Mouse (Mus musculus) kidney, embryonic 15.5 days (tissue): Measurements from ENCODE around the gene Pum3. TPM values are rescaled to one million over a fixed set of nuclear protein-coding genes. Genes with fewer than 3 reads are reported as not detected.

ENCODE experiments used
- ATAC-seq: fragments of 200-750 bp; cut with Nextera tagmentation; replicated peaks from 2 replicates; pipeline ENCODE4 v1.8.0; 2017; ENCODE audit warnings: moderate TSS enrichment; ENCODE audit not compliant: low FRiP score
- H3K27ac ChIP-seq: fragments of 300-500 bp; sonication (generic); 2 replicates; pipeline ENCODE4 v1.5.1; 2015; ENCODE audit warnings: mild to moderate bottlenecking, inconsistent platforms
- H3K27me3 ChIP-seq: fragments of 300-500 bp; sonication (generic); 2 replicates; pipeline ENCODE4 v1.6.1; 2015; ENCODE audit warnings: inconsistent platforms
- H3K36me3 ChIP-seq: fragments of 300-500 bp; sonication (generic); 2 replicates; pipeline ENCODE4 v1.6.1; 2015; ENCODE audit warnings: inconsistent platforms
- H3K4me1 ChIP-seq: fragments of 300-500 bp; sonication (generic); 2 replicates; pipeline ENCODE4 v1.6.1; 2015; ENCODE audit warnings: inconsistent platforms
- H3K4me2 ChIP-seq: fragments of 300-500 bp; sonication (generic); 2 replicates; pipeline ENCODE4 v1.6.1; 2015; ENCODE audit warnings: moderate library complexity, mild to moderate bottlenecking, inconsistent platforms
- H3K4me3 ChIP-seq: fragments of 300-500 bp; sonication (generic); replicated peaks from 2 replicates; pipeline ENCODE4 v1.5.1; 2015; ENCODE audit warnings: mild to moderate bottlenecking, inconsistent platforms
- H3K9ac ChIP-seq: fragments of 300-500 bp; sonication (generic); 2 replicates; pipeline ENCODE4 v1.6.1; 2015; ENCODE audit warnings: mild to moderate bottlenecking, inconsistent platforms
- H3K9me3 ChIP-seq: fragments of 300-500 bp; sonication (generic); replicated peaks from 2 replicates; pipeline ENCODE4 v1.6.1; 2016; ENCODE audit warnings: inconsistent platforms
- WGBS: fragments of 180-500 bp; shearing (Covaris S2); methylation state at CpG from one replicate; pipeline ENCODE4 v1.1.7; 2015; ENCODE audit warnings: mixed read lengths; 5-methylcytosine and 5-hydroxymethylcytosine counted together
- polyA plus RNA-seq: library from polyadenylated mRNA; unstranded; fragments of >200 nt; fragmentation: Nextera tagmentation; extraction: Ambion mirVana; gene quantifications from 2 replicates; pipeline ENCODE4 v1.2.1, GENCODE M21; 2015

Pum3 gene
- polyA plus RNA-seq, 1 experiment from 2014 or later: 89.0 TPM

DNA sequence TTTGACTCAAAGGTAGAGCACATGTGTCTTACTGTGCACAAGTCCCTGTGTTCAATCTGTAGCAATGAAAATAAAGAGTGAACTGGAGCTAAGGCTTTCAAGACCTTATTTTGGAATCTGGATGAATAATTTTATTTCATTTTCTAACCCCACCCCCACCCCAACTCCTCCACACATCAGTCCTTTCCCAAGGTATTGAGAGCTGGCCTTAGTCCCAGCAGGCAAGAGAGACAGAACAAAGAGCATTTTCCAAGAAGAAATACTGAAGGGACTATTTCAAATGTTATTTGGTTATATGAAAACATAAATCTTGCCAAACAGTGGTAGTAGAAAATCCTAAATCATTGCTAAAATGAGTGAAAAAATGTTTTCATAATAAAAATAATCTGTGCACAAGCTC lies 69.2 kb downstream of the Pum3 start:
- Histone ChIP-seq H3K27ac (no peak overlapping the region), H3K9ac (no peak overlapping the region), H3K4me3 (no peak overlapping the region), H3K9me3 (no peaks in the 10 kb centered on the region), H3K4me2 (no peak overlapping the region), H3K27me3 (no peaks in the 10 kb centered on the region), H3K36me3 (no peaks in the 10 kb centered on the region), H3K4me1 (peaks cover 7% of the 10 kb centered on the region)
- no peak for ATAC-seq

DNA sequence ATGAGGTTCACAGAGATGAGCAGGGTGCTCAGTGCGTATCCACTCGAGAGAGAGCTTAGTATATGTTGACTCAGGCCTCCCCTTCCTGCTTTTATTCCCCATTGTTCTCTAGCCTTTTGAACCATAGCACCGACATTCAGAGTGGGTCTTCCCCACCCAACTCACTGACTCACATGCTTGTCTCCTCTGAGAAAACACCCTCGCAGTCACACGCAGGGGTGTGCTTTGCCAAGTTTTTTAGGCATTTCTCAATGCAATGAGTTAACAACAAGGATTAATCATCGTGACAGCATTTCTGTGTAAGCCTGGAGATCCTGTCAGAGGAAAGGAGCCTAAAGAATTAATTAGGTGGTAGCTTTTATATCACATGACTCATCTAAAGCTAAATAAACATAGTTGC lies 77.9 kb downstream of the Pum3 start:
- WGBS: 49% methylated on average over 6 of the region's 6 CpGs
- no peak overlapping the region for H3K4me3 ChIP-seq
- no peak for ATAC-seq
- H3K9me3 ChIP-seq: no peaks in the 10 kb centered on the region
- no peaks in the 10 kb centered on the region for H3K36me3 ChIP-seq
- no peaks in the 10 kb centered on the region for H3K27me3 ChIP-seq
- H3K9ac ChIP-seq: no peak overlapping the region
- no peaks in the 10 kb centered on the region for H3K4me1 ChIP-seq
- no peak overlapping the region for H3K27ac ChIP-seq
- no peak overlapping the region for H3K4me2 ChIP-seq

DNA sequence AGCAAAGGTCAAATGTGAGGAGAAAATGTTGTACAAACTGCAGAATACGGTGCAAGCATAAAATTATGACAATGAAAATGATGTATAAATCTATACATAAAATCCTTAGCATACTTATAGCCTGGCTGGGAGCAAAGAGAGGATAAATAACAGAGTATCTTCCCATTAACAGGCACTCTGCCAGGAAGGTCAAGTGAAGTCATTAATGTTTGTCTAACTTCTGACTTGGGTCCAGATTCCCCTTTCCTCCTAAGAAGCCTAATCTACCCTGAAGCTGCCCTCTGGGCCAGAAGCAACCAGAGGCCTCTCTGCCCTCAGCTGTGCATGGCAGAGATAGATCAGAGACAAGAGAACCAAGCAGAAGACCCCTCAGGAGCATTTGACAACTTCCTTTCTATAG lies 83.1 kb downstream of the Pum3 start:
- 80% methylated on average over 1 of the region's 1 CpGs for WGBS

More for the DNA sequence above, 83.1 kb downstream of the Pum3 start:
- Histone ChIP-seq H3K4me2 (no peak overlapping the region), H3K9me3 (0 out of 2 replicates have a peak, but pooled peaks cover 3% of the 10 kb centered on the region), H3K4me3 (no peak overlapping the region), H3K27me3 (no peaks in the 10 kb centered on the region), H3K9ac (no peak overlapping the region), H3K4me1 (no peaks in the 10 kb centered on the region), H3K27ac (no peak overlapping the region), H3K36me3 (no peaks in the 10 kb centered on the region)
- no peak for ATAC-seq

Other genes starting within 250 kb of the Pum3 start
- 30.9 and 31.8 TPM in 2 replicates for gene Vldlr, start 213.3 kb downstream of the Pum3 start, polyA plus RNA-seq
- gene Kcnv2, start 107.2 kb downstream of the Pum3 start, polyA plus RNA-seq: 0.21 and 0.37 TPM in 2 replicates